Mouse (Mus musculus): ENCODE measurements at regions not wholly inside any gene's neighbourhood (a gene's known extent, or its start where the extent isn't known, plus 50 kb on each side); places are given as distances from the start of the nearest gene placed in this dataset.

DNA sequence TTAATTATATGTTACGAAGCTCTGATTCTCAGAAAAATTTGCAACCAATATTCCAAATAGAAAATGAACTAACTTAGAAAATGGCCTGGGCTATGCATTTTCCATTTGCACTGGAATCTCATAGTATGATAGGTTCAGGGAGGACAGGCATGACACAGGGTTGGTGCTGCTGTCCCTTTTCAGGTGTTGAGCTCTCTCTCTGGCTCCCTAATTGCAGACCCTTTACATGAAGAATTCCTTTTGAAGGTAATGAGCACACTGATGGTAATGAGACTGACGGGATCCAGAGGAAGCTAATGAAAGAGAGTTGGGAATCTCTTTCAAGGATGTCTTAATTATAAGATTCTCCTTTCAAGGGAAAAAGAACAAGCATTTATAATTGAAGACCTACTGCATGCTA, 87.6 kb downstream of the Serpinb8 start:
- H3K9ac ChIP-seq (ENCODE audit: low read depth, low read length) = no peak overlapping the region
- no peaks in the 10 kb centered on the region for H3K27me3 ChIP-seq (ENCODE audit: control insufficient read depth, insufficient read depth, low read length)
- no peaks in the 10 kb centered on the region for H3K4me1 ChIP-seq (ENCODE audit: control insufficient read depth, insufficient read depth, low read length)
- ATAC-seq (ENCODE audit: low FRiP score, low TSS enrichment) = no peak
- no peak overlapping the region for H3K4me3 ChIP-seq (ENCODE audit: low read length)
- no peak overlapping the region for H3K4me2 ChIP-seq (replicated peaks; ENCODE audit: low read depth, low read length)
- no peaks in the 10 kb centered on the region for H3K36me3 ChIP-seq (ENCODE audit: control insufficient read depth, insufficient read depth, low read length)
- WGBS = 87% methylated on average over 2 of the region's 2 CpGs
- H3K27ac ChIP-seq (ENCODE audit: low read depth, low read length) = no peak overlapping the region
- no peaks in the 10 kb centered on the region for H3K9me3 ChIP-seq (ENCODE audit: control insufficient read depth, low read length)

DNA sequence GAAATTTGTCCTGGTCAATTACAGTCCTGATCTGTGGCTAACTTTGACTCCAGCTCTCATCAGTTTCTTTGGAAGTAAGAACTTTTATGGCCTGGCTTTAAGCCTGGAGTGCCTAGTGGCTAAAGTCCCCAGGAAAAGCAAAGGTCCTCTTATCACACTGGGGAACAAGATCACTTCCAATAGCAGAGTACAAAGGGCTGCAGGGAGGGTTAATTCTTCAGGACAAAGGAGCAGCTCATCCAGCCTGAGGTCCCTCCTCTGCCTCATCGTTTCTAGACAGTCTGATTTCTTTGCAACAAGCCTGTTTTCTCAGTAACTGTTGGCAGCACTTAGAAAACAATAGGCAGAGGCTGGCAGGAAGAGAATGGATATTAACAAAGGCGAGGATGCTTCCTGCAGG, 107.1 kb downstream of the Serpinb8 start:
- H3K36me3 ChIP-seq (ENCODE audit: control insufficient read depth, insufficient read depth, low read length) = no peaks in the 10 kb centered on the region
- H3K4me1 ChIP-seq (ENCODE audit: control insufficient read depth, insufficient read depth, low read length) = no peaks in the 10 kb centered on the region
- H3K9ac ChIP-seq (ENCODE audit: low read depth, low read length) = no peak overlapping the region
- no peak overlapping the region for H3K4me2 ChIP-seq (replicated peaks; ENCODE audit: low read depth, low read length)
- no peaks in the 10 kb centered on the region for H3K9me3 ChIP-seq (ENCODE audit: control insufficient read depth, low read length)
- WGBS = 47% methylated on average over 2 of the region's 2 CpGs
- H3K4me3 ChIP-seq (ENCODE audit: low read length) = no peak overlapping the region
- no peak overlapping the region for H3K27ac ChIP-seq (ENCODE audit: low read depth, low read length)
- ATAC-seq (ENCODE audit: low FRiP score, low TSS enrichment) = no peak
- H3K27me3 ChIP-seq (ENCODE audit: control insufficient read depth, insufficient read depth, low read length) = no peaks in the 10 kb centered on the region

DNA sequence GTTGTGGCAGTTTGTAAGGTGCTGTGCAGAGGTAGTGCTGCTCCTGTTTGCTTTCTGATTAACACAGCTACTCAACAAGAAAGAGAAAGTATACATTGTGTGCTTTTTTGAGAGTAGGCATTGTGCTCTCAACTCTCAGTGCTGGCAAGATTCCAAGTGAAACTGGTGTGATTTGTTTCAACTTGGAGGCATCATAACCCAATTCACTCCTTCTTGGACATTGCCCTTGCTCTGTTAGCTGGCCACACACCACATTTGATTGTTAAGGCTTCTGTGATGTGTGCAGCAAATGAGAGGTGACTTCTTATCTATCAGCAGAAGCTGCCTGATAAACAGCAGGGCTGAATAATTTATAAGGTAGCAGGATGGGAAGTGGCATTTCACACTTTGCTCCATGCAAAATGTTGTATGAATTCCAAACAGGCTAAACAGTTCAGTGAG, 116.3 kb downstream of the Serpinb8 start:
- Histone ChIP-seq H3K27me3 (ENCODE audit: control insufficient read depth, insufficient read depth, low read length) (no peaks in the 10 kb centered on the region), H3K4me3 (ENCODE audit: low read length) (no peak overlapping the region), H3K4me2 (replicated peaks; ENCODE audit: low read depth, low read length) (no peak overlapping the region), H3K4me1 (ENCODE audit: control insufficient read depth, insufficient read depth, low read length) (no peaks in the 10 kb centered on the region), H3K36me3 (ENCODE audit: control insufficient read depth, insufficient read depth, low read length) (no peaks in the 10 kb centered on the region), H3K9me3 (ENCODE audit: control insufficient read depth, low read length) (no peaks in the 10 kb centered on the region), H3K27ac (ENCODE audit: low read depth, low read length) (no peak overlapping the region), H3K9ac (ENCODE audit: low read depth, low read length) (no peak overlapping the region)
- no peak for ATAC-seq (ENCODE audit: low FRiP score, low TSS enrichment)

DNA sequence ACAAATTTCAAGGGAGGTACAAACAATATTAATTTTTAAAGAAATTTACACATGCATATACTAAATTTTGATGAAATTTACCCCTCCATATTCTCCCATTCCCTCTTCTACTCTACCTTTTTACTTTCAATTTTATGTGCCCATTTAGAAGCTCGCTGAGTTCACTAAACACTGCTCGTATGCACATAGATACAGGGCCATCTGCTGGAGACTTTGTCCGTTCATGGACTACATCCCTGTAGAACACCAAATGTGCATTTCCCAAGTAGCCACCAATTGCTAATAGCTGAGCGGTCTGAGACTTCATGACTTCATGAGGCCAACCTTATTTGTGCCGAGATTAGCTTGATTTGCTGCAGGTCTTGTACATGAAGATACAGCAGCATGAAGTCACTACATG, 118.8 kb downstream of the Serpinb8 start:
- Histone ChIP-seq H3K36me3 (ENCODE audit: control insufficient read depth, insufficient read depth, low read length) (no peaks in the 10 kb centered on the region), H3K9ac (ENCODE audit: low read depth, low read length) (no peak overlapping the region), H3K4me1 (ENCODE audit: control insufficient read depth, insufficient read depth, low read length) (no peaks in the 10 kb centered on the region), H3K4me2 (replicated peaks; ENCODE audit: low read depth, low read length) (no peak overlapping the region), H3K27me3 (ENCODE audit: control insufficient read depth, insufficient read depth, low read length) (no peaks in the 10 kb centered on the region), H3K4me3 (ENCODE audit: low read length) (no peak overlapping the region), H3K27ac (ENCODE audit: low read depth, low read length) (no peak overlapping the region), H3K9me3 (ENCODE audit: control insufficient read depth, low read length) (no peaks in the 10 kb centered on the region)
- 92% methylated on average over 5 of the region's 5 CpGs for WGBS
- ATAC-seq (ENCODE audit: low FRiP score, low TSS enrichment) = no peak

DNA sequence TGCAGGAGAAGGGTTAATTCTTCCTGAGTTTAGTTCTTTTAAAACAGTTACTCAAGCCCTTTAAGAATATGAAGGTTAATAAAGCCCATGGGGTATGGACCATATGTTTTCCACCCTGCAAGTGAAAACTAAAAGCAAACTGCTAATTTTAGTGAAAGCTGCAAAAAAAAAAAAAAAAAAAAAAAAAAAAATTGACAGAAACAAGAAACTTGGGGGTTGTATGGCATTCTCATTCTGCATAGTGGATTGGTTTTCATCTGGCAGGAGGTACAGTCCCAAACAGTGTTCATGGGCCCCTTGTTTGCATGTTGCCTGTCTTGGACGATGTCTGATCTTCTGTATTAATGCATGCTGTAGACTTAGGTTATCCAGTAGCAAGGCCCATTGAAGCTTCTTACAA, 125.1 kb downstream of the Serpinb8 start:
- H3K9ac ChIP-seq (ENCODE audit: low read depth, low read length) = no peak overlapping the region
- no peak overlapping the region for H3K4me2 ChIP-seq (replicated peaks; ENCODE audit: low read depth, low read length)
- H3K27me3 ChIP-seq (ENCODE audit: control insufficient read depth, insufficient read depth, low read length) = no peaks in the 10 kb centered on the region
- H3K4me1 ChIP-seq (ENCODE audit: control insufficient read depth, insufficient read depth, low read length) = no peaks in the 10 kb centered on the region
- no peaks in the 10 kb centered on the region for H3K9me3 ChIP-seq (ENCODE audit: control insufficient read depth, low read length)
- no peaks in the 10 kb centered on the region for H3K36me3 ChIP-seq (ENCODE audit: control insufficient read depth, insufficient read depth, low read length)
- no peak overlapping the region for H3K4me3 ChIP-seq (ENCODE audit: low read length)
- ATAC-seq (ENCODE audit: low FRiP score, low TSS enrichment) = no peak
- no peak overlapping the region for H3K27ac ChIP-seq (ENCODE audit: low read depth, low read length)
- 88% methylated on average over 1 of the region's 1 CpGs for WGBS

DNA sequence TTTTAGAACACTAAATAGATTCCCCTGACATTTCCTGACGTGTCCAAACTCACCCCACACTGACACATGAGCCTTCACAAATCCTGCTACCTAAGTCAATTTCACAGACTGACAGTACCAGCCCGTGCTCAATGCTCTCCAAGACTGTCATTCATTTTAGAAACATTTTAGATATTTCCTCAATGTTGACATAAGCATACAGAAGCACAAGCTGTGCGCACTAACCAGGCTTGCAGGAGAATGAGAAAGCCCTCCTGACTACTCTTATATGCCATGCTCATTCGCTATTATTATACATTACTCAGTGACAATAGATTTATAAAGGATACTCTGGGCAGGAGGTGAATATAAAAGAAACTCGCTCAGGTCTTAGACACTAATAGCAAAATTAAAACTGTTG, 129.5 kb downstream of the Serpinb8 start:
- Histone ChIP-seq H3K4me3 (ENCODE audit: low read length) (no peak overlapping the region), H3K4me2 (replicated peaks; ENCODE audit: low read depth, low read length) (no peak overlapping the region), H3K27ac (ENCODE audit: low read depth, low read length) (no peak overlapping the region), H3K36me3 (ENCODE audit: control insufficient read depth, insufficient read depth, low read length) (no peaks in the 10 kb centered on the region), H3K9me3 (ENCODE audit: control insufficient read depth, low read length) (no peaks in the 10 kb centered on the region), H3K27me3 (ENCODE audit: control insufficient read depth, insufficient read depth, low read length) (no peaks in the 10 kb centered on the region), H3K4me1 (ENCODE audit: control insufficient read depth, insufficient read depth, low read length) (no peaks in the 10 kb centered on the region), H3K9ac (ENCODE audit: low read depth, low read length) (no peak overlapping the region)
- no peak for ATAC-seq (ENCODE audit: low FRiP score, low TSS enrichment)
- WGBS = 67% methylated on average over 5 of the region's 5 CpGs

DNA sequence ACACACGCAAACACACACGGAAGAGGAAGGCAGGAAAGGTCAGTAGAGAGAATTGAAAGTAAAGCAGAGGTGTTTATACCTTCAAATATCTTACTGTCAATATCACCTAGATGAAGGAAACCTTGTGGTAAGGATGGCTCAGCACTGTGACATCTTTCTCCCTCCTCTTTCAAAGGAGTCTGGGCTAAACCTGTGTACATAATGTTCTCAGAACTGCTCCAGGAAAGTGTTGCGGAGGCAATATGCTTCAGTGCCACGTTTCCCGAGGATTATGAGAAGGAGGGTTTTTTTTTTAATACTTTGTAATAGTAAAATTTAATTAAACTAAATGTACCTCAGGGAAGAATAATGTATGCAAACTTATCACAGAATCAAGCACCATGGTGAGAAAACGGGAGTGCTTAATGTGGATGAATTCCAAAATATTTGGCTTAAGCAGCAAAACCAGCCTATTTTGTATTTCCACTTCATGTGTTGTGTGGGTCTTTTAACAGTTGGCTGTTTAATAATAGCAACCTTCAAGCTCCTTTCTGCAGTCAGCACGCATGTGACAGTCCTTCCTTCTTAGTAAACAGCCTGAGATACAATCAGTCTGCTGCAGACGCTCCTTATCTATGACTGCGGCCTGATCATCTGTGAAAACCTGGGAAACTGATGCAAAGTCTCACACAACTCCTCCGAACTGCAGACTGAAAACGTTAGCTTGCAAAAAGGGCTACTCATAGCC, 138.5 kb downstream of the Serpinb8 start:
- Histone ChIP-seq H3K9ac (ENCODE audit: low read depth, low read length) (no peak overlapping the region), H3K4me1 (ENCODE audit: control insufficient read depth, insufficient read depth, low read length) (no peaks in the 10 kb centered on the region), H3K27me3 (ENCODE audit: control insufficient read depth, insufficient read depth, low read length) (no peaks in the 10 kb centered on the region), H3K27ac (ENCODE audit: low read depth, low read length) (no peak overlapping the region), H3K9me3 (ENCODE audit: control insufficient read depth, low read length) (no peaks in the 10 kb centered on the region), H3K4me3 (ENCODE audit: low read length) (no peak overlapping the region), H3K4me2 (replicated peaks; ENCODE audit: low read depth, low read length) (no peak overlapping the region), H3K36me3 (ENCODE audit: control insufficient read depth, insufficient read depth, low read length) (no peaks in the 10 kb centered on the region)
- no peak for ATAC-seq (ENCODE audit: low FRiP score, low TSS enrichment)
- WGBS = 77% methylated on average over 11 of the region's 11 CpGs

DNA sequence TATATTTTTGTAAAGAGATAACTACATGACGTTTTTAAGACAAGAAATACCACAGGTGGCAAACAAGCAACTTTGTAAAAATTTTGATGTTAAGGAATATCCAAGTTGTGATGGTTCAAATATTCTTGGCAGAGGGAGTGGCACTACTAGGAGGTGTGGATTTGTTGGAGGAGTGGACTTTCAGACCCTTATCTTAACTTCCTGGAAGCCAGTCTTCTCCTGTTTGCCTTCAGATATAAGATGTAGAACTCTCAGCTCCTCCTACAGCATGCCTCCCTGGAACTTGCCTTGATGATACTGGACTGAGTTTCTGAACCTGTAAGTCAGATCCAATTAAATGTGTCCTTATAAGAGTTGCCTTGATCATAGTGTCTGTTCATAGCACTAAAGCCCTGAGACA, 175.5 kb downstream of the Serpinb8 start:
- Histone ChIP-seq H3K4me1 (ENCODE audit: control insufficient read depth, insufficient read depth, low read length) (no peaks in the 10 kb centered on the region), H3K27me3 (ENCODE audit: control insufficient read depth, insufficient read depth, low read length) (no peaks in the 10 kb centered on the region), H3K4me3 (ENCODE audit: low read length) (no peak overlapping the region), H3K36me3 (ENCODE audit: control insufficient read depth, insufficient read depth, low read length) (no peaks in the 10 kb centered on the region), H3K9me3 (ENCODE audit: control insufficient read depth, low read length) (no peaks in the 10 kb centered on the region), H3K4me2 (replicated peaks; ENCODE audit: low read depth, low read length) (no peak overlapping the region), H3K27ac (ENCODE audit: low read depth, low read length) (no peak overlapping the region), H3K9ac (ENCODE audit: low read depth, low read length) (no peak overlapping the region)
- WGBS = 94% methylated on average over 1 of the region's 1 CpGs
- no peak for ATAC-seq (ENCODE audit: low FRiP score, low TSS enrichment)

DNA sequence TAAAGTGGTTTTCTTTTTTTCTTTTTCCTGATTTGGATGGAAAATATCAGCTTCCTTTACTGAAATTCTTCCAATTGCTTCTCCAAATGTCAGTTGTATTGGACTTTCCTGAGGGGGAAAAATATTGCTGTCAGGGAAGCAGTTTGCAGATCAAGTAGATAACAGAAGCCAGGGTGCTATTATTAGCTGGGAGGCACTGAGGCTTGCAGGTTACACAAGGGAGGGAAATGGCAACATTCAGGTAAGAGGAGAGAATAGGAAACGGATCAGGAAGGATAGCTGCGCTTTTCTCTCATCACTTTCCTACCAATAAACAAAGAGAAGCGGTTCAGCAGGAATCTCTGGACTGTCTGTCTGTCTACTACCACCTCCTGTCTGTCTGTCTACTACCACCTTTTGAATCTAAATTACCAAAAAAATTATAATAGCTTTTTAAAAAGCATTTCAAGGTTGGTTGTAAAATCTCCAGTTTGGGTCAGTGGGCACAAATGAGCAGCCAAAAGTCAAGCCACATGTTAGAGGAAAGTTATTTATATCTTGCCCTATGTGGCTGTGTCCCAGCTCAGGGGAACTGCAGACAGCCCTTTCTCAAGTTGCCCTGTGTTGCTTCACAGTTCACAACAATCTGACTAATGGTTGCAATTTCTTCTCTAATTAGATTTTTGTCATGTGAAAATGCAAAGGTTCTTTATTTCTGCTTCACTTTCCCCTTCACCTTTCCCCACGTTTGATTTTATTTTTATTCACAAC, 177.6 kb downstream of the Serpinb8 start:
- Histone ChIP-seq H3K9me3 (ENCODE audit: control insufficient read depth, low read length) (no peaks in the 10 kb centered on the region), H3K4me1 (ENCODE audit: control insufficient read depth, insufficient read depth, low read length) (no peaks in the 10 kb centered on the region), H3K36me3 (ENCODE audit: control insufficient read depth, insufficient read depth, low read length) (no peaks in the 10 kb centered on the region), H3K27ac (ENCODE audit: low read depth, low read length) (no peak overlapping the region), H3K27me3 (ENCODE audit: control insufficient read depth, insufficient read depth, low read length) (no peaks in the 10 kb centered on the region), H3K9ac (ENCODE audit: low read depth, low read length) (no peak overlapping the region), H3K4me2 (replicated peaks; ENCODE audit: low read depth, low read length) (no peak overlapping the region), H3K4me3 (ENCODE audit: low read length) (no peak overlapping the region)
- 55% methylated on average over 4 of the region's 4 CpGs for WGBS
- ATAC-seq (ENCODE audit: low FRiP score, low TSS enrichment) = no peak

Measured in kidney, embryonic 14.5 days (tissue).